Mouse (Mus musculus) stomach, embryonic 15.5 days (tissue): ENCODE data around the gene Oxct1. TPM values are rescaled to one million over a fixed set of nuclear protein-coding genes. Genes with fewer than 3 reads are reported as not detected.

ENCODE experiments used
- ATAC-seq: fragments of 200-750 bp; cut with Nextera tagmentation; 2 replicates; pipeline ENCODE4 v1.8.0; 2017; ENCODE audit warnings: low read depth, moderate number of reproducible peaks, moderate TSS enrichment; ENCODE audit not compliant: insufficient read depth, low FRiP score
- H3K27ac ChIP-seq: fragments of 300-500 bp; sonication (generic); 2 replicates; pipeline ENCODE4 v1.5.1; 2015; ENCODE audit warnings: mild to moderate bottlenecking, inconsistent platforms
- H3K27me3 ChIP-seq: fragments of 300-500 bp; sonication (generic); replicated peaks from 2 replicates; pipeline ENCODE4 v1.6.1; 2015; ENCODE audit warnings: inconsistent platforms
- H3K36me3 ChIP-seq: fragments of 300-500 bp; sonication (generic); 2 replicates; pipeline ENCODE4 v1.6.1; 2015; ENCODE audit warnings: inconsistent platforms
- H3K4me1 ChIP-seq: fragments of 300-500 bp; sonication (generic); 2 replicates; pipeline ENCODE4 v1.6.1; 2015; ENCODE audit warnings: inconsistent platforms
- H3K4me2 ChIP-seq: fragments of 300-500 bp; sonication (generic); 2 replicates; pipeline ENCODE4 v1.6.1; 2015; ENCODE audit warnings: mild to moderate bottlenecking, inconsistent platforms
- H3K4me3 ChIP-seq: fragments of 300-500 bp; sonication (generic); replicated peaks from 2 replicates; pipeline ENCODE4 v1.5.1; 2015; ENCODE audit warnings: inconsistent platforms
- H3K9ac ChIP-seq: fragments of 300-500 bp; sonication (generic); 2 replicates; pipeline ENCODE4 v1.6.1; 2015; ENCODE audit warnings: inconsistent platforms
- H3K9me3 ChIP-seq: fragments of 300-500 bp; sonication (generic); 2 replicates; pipeline ENCODE4 v1.6.1; 2016; ENCODE audit warnings: inconsistent platforms
- WGBS: fragments of 180-500 bp; shearing (Covaris S2); methylation state at CpG from one replicate; pipeline ENCODE4 v1.1.7; 2015; 5-methylcytosine and 5-hydroxymethylcytosine counted together
- polyA plus RNA-seq: library from polyadenylated mRNA; unstranded; fragments of >200 nt; fragmentation: Nextera tagmentation; extraction: Ambion mirVana; gene quantifications from 2 replicates; pipeline ENCODE4 v1.2.1, GENCODE M21; 2015

Gene Oxct1
- 191 and 197 TPM in 2 replicates for polyA plus RNA-seq

DNA sequence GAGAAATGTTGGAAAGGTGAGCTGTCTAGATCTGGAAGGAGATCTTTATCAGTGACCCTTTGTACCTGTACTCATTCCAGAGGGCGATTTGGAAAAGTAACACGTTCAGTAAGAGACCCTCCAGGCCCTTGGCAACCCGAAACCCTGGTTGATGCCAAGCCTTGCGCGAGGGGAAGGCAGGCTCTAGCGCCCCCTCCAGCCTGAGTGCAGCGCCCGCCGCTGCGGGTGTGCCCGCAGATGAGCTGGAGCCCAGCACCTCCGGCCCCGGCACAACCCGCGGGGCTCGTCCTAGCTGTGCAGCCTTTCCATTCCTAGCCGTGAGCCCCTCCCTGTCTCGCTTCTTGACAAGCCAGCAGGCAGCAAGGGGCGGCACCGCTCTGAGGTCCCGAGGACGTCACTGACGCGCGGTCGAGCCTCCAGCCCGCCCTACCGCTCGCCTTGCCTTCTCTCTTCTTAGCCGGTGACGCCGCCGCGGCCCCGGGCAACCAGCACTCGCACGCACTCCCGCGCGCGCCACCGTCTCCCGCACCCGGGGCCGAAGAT, at the start of gene Oxct1:
TSS of gene Oxct1 (plus strand) at position 153 of the 543 bp plus-strand sequence.
- Histone ChIP-seq H3K27ac (peak within 1 kb of the TSS; percentile 96), H3K9me3 (no peaks in the 10 kb centered on the region), H3K27me3 (no peaks in the 10 kb centered on the region), H3K4me3 (peak within 1 kb of the TSS; percentile 71), H3K9ac (peak within 1 kb of the TSS; percentile 70), H3K36me3 (no peaks in the 10 kb centered on the region), H3K4me2 (peak within 1 kb of the TSS; percentile 57), H3K4me1 (peaks cover 4% of the 10 kb centered on the region; the same call in 1 of the 2 replicates)
- WGBS = under 1% methylated on average over 45 of the region's 45 CpGs
- ATAC-seq = peak; percentile 95

DNA sequence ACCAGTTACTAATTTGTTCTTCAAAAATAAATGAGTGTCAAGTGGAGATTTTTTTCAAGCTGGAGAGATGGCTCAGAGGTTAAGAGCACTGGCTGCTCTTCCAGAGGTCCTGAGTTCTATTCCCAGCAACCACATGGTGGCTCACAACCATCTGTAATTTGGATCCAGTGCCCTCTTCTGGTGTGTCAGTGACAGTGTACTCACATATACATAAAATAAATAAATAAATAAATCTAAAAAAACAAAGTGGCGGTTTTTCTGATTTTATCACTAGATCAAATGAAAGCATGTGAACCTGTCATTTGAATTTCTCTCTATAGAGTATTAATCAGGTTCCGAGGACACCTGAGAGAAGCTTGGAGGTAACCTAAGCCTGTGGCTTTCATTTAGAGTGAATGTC, 47.9 kb upstream of the Oxct1 start:
- 88% methylated on average over 2 of the region's 2 CpGs for WGBS

DNA sequence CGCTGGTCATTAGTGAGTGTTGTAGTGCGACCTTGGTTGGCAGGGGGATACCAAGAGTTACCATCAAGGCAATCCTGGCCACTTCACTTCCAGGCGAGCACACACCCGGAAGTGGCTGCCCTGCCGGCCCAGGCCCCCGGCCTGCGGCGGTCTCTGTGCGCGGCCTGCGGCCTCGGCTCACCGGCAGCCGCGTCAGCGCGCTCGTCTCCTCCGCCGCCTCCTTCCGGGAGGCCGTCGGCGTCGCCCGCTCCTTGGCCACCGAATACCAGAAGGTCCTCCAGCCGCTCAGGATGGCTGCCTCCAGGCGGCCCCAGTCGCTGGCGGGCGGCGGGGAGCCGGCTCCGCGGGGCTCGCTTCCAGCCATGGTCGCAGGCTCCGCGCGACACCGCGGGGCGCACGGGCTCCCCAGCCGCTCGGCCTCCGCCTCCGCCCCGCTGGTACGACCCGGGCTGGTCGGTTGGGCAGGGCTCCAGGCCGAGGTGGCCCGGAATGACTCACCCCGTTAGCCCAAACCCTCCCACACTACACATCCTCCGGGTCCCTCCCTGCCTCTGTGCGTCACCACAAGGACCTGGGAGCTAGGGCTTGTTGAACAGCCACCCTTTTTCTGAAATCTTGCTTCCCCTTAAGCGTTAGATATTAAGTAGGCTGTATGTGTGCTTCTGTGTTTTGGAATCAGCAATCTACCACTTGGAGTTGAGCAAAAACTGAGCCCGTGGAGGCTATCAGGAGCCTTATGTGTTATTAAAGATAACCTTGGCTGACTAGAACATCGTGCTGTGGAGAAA, 46.9 kb upstream of the Oxct1 start, which contains the start of gene Fbxo4:
TSS of gene Fbxo4 (minus strand) at position 513 of the 788 bp plus-strand sequence.
- ATAC-seq = peak; percentile 97
- 2% methylated on average over 51 of the region's 61 CpGs for WGBS

More for the DNA sequence above, 47.9 kb upstream of the Oxct1 start:
- no peak overlapping the region for H3K9ac ChIP-seq
- no peaks in the 10 kb centered on the region for H3K9me3 ChIP-seq
- H3K27ac ChIP-seq = no peak overlapping the region
- peak overlapping the region; percentile 71; the same call in 1 of the 2 replicates for H3K4me2 ChIP-seq
- H3K27me3 ChIP-seq = no peaks in the 10 kb centered on the region
- H3K36me3 ChIP-seq = peaks cover 5% of the 10 kb centered on the region; the same call in 1 of the 2 replicates
- no peak for ATAC-seq
- H3K4me1 ChIP-seq = peaks cover 6% of the 10 kb centered on the region; the same call in 1 of the 2 replicates
- no peak overlapping the region for H3K4me3 ChIP-seq

DNA sequence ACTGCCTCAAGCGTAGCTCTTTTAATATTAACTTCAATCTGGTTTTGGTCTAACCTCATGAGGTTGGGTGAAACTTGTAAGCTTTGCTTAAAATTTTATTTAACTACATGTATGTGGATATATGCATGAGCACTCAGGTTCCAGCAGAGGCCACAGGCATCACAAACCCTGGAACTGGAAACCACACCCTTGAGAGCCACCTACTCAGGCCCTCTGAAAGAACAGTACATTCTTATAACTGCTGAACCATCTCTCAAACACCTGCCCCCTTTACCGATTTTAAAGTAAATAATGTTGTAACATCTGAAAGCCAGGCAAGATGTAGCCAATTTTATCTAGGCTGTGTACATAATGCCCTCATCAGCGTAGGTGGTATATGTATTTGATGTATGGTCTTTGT, 46.3 kb upstream of the Oxct1 start:
- Histone ChIP-seq H3K36me3 (peaks cover 7% of the 10 kb centered on the region; the same call in 1 of the 2 replicates), H3K27me3 (no peaks in the 10 kb centered on the region), H3K9ac (no peak overlapping the region; the same call in 1 of the 2 replicates), H3K27ac (peak overlapping the region; percentile 98), H3K4me1 (peaks cover 6% of the 10 kb centered on the region; the same call in 1 of the 2 replicates), H3K4me3 (peak overlapping the region; percentile 72), H3K9me3 (no peaks in the 10 kb centered on the region), H3K4me2 (peak overlapping the region; percentile 71)
- WGBS = 70% methylated on average over 3 of the region's 3 CpGs
- ATAC-seq = no peak

More for the DNA sequence above, 46.9 kb upstream of the Oxct1 start, which contains the start of gene Fbxo4:
- H3K36me3 ChIP-seq = peaks cover 5% of the 10 kb centered on the region; the same call in 1 of the 2 replicates
- peak within 1 kb of the TSS; percentile 89 for H3K9ac ChIP-seq
- H3K27ac ChIP-seq = peak within 1 kb of the TSS; percentile 98
- peak within 1 kb of the TSS; percentile 72 for H3K4me3 ChIP-seq
- peaks cover 6% of the 10 kb centered on the region; the same call in 1 of the 2 replicates for H3K4me1 ChIP-seq
- H3K4me2 ChIP-seq = peak within 1 kb of the TSS; percentile 71
- no peaks in the 10 kb centered on the region for H3K27me3 ChIP-seq
- H3K9me3 ChIP-seq = no peaks in the 10 kb centered on the region

DNA sequence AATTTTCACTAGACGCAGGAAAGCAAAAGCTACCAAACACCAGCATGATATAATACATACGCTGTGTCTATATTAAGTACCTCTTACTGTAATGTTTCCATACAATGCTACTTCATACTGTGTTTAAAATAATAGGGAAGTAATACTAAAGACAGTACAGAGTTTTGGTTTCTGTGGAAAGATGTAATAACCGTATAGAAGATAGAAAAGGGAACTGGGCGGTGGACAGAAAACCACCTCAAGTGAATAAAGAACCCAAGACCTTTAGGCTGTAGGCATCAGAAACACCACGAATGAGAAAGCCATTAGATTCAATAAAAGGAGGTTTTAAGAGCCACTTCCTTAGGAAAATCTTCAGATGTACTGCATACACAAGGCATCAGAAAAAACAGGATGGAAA, 43.5 kb upstream of the Oxct1 start:
- H3K9me3 ChIP-seq = no peaks in the 10 kb centered on the region
- H3K27me3 ChIP-seq = no peaks in the 10 kb centered on the region
- H3K4me1 ChIP-seq = peaks cover 6% of the 10 kb centered on the region; the same call in 1 of the 2 replicates
- WGBS = 84% methylated on average over 5 of the region's 5 CpGs
- H3K36me3 ChIP-seq = peaks cover 24% of the 10 kb centered on the region
- no peak overlapping the region for H3K27ac ChIP-seq
- ATAC-seq = no peak
- no peak overlapping the region for H3K9ac ChIP-seq
- no peak overlapping the region for H3K4me3 ChIP-seq
- no peak overlapping the region for H3K4me2 ChIP-seq

DNA sequence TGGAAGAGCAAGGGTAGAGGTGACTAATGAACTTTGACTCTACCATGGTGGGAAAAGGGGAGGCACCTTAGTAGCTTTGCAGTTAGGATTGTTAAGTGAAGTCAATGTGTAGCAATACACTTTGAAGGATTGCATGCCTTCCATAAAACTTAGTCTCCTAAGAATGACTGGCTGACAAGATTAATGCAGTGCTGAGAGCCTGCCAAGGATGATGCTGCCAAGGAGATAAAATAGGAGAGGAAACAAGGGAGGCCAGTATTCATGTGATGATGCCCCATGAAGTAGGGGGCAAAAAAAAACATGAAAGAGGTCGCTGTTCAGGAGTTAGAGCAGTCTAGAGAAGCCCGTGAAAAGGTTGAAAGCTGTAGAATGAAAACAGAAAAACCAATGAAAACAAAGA, 41.3 kb upstream of the Oxct1 start:
- H3K9ac ChIP-seq = no peak overlapping the region
- no peak overlapping the region for H3K4me3 ChIP-seq
- H3K9me3 ChIP-seq = no peaks in the 10 kb centered on the region
- 81% methylated on average over 2 of the region's 2 CpGs for WGBS
- 0 out of 2 replicates have a peak, but pooled peaks cover 2% of the 10 kb centered on the region for H3K4me1 ChIP-seq
- H3K27me3 ChIP-seq = no peaks in the 10 kb centered on the region
- no peak overlapping the region for H3K27ac ChIP-seq
- no peak overlapping the region for H3K4me2 ChIP-seq
- H3K36me3 ChIP-seq = peaks cover 27% of the 10 kb centered on the region
- ATAC-seq = no peak

DNA sequence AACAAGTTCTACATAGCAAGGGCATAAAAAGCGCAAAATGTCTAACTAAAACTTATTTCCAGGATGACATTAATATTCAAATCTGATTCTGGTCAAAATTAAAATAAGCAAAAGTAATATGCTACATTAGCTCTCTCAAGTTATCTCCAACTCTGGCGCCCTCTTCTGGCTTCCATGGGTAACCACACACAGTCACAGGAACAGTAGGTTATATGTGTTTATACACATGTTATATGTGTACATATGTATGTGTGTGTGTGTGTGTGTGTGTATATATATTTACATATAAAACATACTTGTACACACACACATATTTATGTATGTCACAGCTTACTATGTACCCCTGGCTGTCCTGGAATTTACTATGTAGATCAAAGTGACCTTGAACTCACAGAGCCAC, 38.2 kb upstream of the Oxct1 start:
- H3K27me3 ChIP-seq = no peaks in the 10 kb centered on the region
- H3K9me3 ChIP-seq = no peaks in the 10 kb centered on the region
- H3K36me3 ChIP-seq = peaks cover 35% of the 10 kb centered on the region
- H3K4me1 ChIP-seq = no peaks in the 10 kb centered on the region
- no peak overlapping the region for H3K9ac ChIP-seq
- 65% methylated on average over 2 of the region's 2 CpGs for WGBS
- no peak for ATAC-seq
- H3K27ac ChIP-seq = no peak overlapping the region
- H3K4me2 ChIP-seq = no peak overlapping the region
- H3K4me3 ChIP-seq = no peak overlapping the region

DNA sequence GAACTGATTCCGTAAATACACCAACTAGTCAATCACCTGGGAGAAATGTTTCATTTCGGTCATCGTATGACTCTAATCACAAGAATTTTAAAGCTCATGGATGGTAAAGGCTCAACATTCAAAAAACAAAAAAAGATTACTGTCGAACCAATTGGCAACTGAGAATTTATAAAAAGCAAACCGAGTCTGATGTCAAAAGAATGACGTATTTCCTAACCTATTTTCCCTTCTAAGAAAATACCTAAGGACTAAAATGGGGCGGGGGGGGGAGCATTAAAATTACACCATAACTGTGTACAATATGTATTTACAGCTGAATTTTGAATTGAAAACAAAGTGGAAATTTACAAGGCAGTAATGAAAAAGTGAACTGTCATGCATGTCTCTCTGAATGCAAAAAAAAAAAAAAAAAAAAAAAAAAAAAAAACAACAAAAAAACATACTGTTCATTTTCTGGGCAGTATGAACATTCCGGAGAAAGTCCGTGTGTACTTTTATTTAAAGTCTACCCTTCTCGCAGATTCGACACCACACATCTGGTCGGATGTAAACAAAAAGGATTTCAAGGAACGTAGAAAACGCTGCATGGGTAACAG, 31.2 kb upstream of the Oxct1 start:
- peaks cover 12% of the 10 kb centered on the region for H3K36me3 ChIP-seq
- WGBS = 22% methylated on average over 14 of the region's 14 CpGs
- peak overlapping the region; percentile 81 for H3K9ac ChIP-seq
- ATAC-seq = no peak
- H3K27me3 ChIP-seq = no peaks in the 10 kb centered on the region
- peak overlapping the region; percentile 49 for H3K4me2 ChIP-seq
- peak overlapping the region; percentile 91 for H3K4me3 ChIP-seq
- H3K27ac ChIP-seq = peak overlapping the region; percentile 95
- 0 out of 2 replicates have a peak, but pooled peaks cover 2% of the 10 kb centered on the region for H3K4me1 ChIP-seq
- no peaks in the 10 kb centered on the region for H3K9me3 ChIP-seq

DNA sequence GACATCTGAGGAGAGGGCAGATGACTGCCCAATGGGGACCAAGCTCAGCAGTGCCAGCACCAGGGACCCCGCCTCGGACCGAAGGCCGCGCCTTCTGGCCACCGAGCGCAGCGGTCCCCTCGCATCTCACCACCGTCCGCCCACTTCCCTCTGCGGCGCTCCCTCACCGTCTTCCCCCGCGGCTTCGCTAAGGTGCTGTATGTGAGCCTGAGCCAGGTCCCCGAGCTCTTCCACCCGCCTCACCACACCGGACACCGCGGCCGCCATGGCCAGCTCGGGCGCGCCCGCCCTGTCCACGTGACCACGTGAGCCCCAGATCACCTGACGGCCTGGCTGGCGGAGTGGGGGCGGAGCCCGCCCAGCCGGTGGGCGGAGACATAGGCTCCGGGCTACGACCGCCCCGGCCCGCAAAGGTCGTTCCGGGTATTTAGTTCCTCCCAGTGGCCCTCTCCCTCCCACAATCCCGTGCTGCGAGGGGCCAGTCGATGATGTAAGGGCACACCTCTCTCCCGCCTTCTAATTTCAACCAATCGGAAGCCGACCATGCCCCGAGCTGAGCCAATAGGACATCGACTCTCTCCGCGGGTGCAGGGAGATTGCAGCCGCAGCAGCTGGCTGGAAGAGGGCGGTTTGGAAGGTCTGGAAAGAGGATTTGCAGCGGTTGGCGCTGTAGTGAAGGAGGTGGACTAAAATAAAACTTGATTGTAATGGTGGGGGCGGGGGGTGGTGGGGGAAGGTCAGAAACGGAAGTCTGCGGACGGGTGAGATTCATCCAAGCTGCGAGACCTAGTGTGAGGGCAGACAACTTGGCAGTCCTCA, 30.5 kb upstream of the Oxct1 start, which contains the start of gene AW549877:
TSS of gene AW549877 (minus strand) at position 297 of the 819 bp plus-strand sequence.
- peak within 1 kb of the TSS; percentile 81 for H3K9ac ChIP-seq
- peak within 1 kb of the TSS; percentile 91 for H3K4me3 ChIP-seq
- WGBS = under 1% methylated on average over 61 of the region's 61 CpGs
- H3K4me1 ChIP-seq = 0 out of 2 replicates have a peak, but pooled peaks cover 2% of the 10 kb centered on the region
- H3K27me3 ChIP-seq = no peaks in the 10 kb centered on the region
- no peaks in the 10 kb centered on the region for H3K9me3 ChIP-seq
- H3K27ac ChIP-seq = peak within 1 kb of the TSS; percentile 95
- ATAC-seq = peak; percentile 99
- H3K4me2 ChIP-seq = peak within 1 kb of the TSS; percentile 56
- peaks cover 7% of the 10 kb centered on the region; the same call in 1 of the 2 replicates for H3K36me3 ChIP-seq

DNA sequence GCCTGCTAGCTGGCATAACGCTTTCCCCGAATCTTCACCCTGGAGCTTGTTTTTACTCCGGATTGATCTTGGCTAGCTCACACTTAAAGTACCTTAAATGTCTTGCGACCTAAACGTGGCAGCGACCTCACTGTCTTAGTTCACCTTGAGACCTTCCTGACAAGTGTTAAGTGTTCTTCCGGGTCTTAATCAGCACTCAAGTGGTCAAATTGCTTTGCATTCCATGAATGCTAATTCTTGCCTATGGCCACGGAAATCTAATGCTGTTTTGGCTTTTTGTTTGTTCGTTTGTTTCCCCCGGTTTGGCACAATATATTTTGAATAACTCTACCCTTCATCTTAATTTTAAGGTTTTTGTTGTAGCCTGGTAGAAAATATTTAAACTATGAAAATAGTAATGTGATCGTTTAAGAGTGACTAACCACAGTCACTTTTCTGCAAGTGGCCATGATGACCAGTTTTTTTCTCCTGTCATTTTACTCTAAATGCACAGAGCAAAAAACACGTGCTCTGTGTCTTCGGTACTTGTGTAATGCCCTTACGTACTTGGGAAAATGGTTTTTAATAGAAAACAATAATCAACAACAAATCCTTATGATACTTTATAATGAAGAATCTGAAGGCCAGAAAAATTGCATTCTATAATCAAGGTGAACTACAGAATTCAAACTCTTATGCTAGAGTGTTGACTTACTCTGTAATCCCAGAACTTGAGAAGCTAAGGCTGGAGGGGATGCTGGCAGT, 29.7 kb upstream of the Oxct1 start:
- Histone ChIP-seq H3K9me3 (no peaks in the 10 kb centered on the region), H3K36me3 (peaks cover 1% of the 10 kb centered on the region; the same call in 1 of the 2 replicates), H3K27me3 (no peaks in the 10 kb centered on the region), H3K9ac (peak overlapping the region; percentile 9; the same call in 1 of the 2 replicates), H3K4me2 (peak overlapping the region; percentile 56), H3K4me3 (peak overlapping the region; percentile 91), H3K4me1 (0 out of 2 replicates have a peak, but pooled peaks cover 2% of the 10 kb centered on the region), H3K27ac (peak overlapping the region; percentile 83)
- no peak for ATAC-seq
- 21% methylated on average over 14 of the region's 14 CpGs for WGBS
